Mouse (Mus musculus): Measurements from ENCODE around the gene Zfp189.
"Not testable (repeated sequence)": the region's sequence is repeated elsewhere in the genome, so short reads cannot be mapped to it uniquely, and the experiment has no call there.

Zfp189 gene

DNA sequence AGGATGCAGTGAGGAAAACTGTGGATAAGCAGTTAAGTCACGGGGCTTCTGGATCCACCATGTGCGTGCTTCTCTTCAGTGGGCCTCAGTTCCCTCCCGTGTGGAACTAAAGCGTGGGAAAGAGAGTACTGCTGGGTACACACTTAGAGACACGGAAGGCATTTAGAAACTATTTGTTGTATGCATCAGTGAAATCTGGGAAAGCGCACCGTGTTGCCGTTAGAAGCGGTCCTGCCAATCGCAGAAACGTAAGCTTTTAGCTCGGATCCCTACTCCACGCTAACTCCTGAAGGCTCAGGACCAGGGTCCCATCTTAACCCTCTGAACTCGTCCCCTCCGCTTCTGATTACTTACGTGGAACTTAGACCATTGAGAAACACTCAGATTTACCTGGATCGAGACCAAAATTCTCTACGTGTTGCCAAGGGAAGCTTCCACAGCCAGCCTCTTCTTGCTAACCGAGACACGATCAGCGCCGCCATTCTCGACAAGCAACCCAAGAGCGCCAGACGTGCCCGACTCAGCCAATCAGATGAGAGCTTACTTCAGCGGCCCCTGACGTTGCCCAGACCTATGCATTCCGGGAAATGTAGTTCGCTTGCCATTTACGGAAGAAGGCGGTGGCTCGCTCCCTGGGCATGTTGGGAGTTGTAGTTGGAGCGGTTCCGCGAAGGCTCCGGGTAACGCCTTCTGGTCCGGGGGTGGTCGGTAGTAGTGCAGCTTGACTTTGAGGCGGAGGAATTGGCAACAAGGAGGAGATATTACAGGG, at the start of gene Zfp189, which contains the start of gene Mrpl50:
Gene Zfp189, plus strand, starts transcription at position 605 of the 769 bp plus-strand sequence.
Gene Mrpl50, minus strand, starts transcription at position 522 of the 769 bp plus-strand sequence.
- DNase-seq (ENCODE audit: low spot score in 2 of 2): peak; percentile 89 to 90

DNA sequence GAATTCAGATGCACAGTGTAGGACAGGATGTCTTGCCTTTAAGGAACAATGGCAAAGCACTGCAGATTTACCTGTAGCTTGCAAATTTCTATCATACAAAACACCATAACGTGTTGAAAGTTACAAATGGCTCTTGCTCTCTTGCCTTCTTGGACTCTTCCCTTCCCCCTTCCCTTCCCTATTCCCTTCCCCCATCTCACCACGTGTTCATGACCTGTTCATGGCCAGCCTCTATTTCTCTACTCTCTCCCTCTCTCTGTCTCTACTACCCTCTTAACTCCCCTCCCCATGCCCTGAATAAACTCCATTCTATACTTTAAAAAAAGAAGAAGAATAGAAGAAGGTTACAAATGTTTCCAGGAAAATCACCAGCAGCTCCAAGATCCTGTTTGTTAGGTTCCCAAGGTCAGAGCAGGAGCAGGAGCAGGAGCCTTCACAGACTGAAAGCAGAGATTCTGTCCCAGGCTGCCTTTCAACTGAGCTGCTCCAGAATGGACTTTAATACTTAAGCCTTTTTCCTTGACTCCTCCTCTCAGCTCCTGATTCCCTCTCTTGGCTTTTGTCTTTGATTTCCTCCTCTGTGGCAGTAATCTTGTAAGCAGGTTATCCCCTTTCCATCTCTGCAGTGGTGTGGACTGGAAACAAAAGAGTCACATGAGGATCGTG, 47.4 kb upstream of the Zfp189 start, which contains the start of gene Acnat1:
Gene Acnat1, minus strand, starts transcription at position 478 of the 666 bp plus-strand sequence.
- DNase-seq (ENCODE audit: low spot score in 2 of 2): no peak

DNA sequence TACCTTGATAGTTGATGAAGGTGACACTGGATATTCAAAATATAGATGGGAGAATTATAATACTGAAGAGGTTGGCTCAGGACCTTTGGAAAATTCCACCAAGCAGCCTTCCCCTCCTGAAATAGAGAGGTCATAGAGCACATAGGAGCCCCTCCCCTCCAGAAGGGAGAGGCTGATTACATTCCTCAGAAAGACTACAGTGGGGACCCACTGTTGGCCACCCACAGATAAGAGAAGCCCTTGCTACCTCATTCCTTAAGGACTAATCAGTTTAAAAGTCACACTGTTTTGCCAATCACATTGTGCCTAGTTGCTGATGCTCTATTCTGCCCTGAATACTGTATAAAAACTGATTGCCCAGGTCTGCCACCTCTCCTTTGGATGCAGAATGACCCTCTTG, 46.4 kb upstream of the Zfp189 start:
- no peak for DNase-seq (ENCODE audit: low spot score in 2 of 2)

DNA sequence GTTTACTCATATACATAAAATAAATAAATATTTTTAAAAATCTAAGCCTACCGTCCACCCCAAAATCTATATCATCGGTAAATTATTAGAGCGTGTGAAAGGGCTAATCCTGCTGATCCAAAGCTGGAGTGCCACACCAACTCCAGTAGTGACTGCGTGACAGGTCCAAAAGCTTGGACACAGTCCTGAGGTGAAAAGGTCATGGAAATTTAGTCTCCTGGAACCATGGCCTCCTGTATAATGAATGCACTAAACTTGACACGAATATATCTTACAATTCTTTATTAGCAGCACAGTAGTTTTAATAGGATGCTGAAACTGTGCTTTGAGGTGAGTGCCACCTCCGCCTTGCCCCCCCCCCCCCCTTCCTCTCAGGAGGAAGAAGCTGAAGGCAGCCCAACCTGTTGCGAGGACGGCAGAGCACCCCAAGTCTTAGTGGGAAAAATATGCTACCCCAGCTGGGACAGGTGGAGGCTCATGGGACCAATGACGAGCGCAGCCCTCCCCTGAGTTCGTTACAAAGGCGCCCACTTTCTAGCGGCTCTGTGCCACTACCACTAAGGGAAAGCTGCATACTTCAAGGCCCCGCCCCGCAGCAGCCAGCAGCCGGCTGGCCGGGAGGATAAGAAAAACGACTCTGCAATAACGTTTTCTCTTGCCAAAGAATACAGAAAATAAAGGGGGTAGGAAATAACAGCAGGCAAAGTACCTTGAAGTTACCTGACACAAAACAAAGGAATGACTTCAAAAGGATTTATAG, 42.7 kb upstream of the Zfp189 start:
- DNase-seq (ENCODE audit: low spot score in 2 of 2): peak; percentile 37 to 43

DNA sequence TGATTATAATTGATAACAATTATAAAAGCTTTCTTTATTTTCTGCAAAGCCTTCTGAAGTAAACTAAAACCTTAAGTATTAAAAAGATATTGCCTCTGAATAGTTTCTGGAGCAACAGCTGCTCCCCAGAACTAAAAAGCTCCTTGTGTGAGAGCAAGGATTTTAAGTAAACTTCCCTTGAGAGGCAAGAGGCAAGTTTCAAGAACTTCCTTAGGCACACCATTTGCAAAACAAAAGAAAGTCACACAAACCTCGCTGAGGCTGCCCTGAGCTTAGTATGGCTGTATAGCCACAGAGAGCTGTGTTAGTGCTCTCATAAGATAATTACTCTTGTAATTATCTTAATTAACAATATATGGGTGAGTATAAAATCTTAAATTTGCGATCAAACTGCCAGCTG, 41.9 kb upstream of the Zfp189 start:
- DNase-seq (ENCODE audit: low spot score in 2 of 2): not testable (repeated sequence)

DNA sequence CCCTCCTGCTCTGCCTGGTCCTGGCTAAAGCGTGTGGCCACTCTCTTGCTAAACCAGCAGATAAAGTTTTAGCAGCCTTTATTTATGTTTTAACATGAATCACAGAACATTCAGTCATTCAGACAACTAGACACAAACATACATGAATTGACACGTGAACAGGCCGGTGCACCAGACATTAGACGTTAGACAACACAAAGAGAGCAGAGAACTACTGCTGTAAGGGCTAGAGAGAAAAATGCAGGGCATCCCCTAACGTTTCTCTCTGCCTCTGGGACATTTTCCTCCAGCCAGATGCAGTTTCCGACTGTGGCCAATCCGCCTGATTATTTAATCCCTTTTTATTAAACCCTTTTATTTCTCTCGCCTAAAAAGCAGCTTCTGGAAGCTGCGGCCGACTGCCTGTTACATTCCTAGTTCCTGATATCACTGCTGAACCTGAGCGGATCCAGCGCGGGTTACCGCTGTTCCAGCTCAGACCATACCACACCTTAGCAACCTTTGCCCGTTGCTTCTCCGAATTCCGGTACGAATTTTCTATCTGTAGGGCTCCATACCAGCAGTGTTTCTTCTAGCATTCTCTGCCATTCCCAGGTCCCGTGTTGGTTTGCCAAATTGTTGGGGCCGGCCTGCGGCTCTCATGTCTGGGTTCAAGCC, 40.7 kb upstream of the Zfp189 start:
- DNase-seq (ENCODE audit: low spot score in 2 of 2): no peak

DNA sequence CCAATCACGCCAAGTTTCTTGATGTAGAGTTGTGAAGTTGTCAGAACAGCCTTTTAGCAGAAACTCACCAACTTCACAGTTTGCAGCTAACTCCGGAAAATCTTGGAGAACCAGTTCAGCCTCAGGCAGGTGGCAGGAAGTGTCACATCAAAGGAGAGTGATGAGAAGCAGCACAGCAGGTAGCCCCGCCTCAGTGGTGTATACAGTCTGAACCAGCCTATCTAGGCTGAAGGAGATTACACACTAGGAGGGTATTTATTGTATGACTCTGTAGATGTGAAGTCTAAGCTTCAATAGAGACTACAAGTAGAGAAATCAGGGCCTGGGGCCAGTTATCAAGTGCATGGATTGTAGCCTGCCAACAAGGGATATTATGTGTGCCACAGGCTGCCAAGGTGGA, 40.1 kb upstream of the Zfp189 start:
- DNase-seq (ENCODE audit: low spot score in 2 of 2): peak; percentile 38

DNA sequence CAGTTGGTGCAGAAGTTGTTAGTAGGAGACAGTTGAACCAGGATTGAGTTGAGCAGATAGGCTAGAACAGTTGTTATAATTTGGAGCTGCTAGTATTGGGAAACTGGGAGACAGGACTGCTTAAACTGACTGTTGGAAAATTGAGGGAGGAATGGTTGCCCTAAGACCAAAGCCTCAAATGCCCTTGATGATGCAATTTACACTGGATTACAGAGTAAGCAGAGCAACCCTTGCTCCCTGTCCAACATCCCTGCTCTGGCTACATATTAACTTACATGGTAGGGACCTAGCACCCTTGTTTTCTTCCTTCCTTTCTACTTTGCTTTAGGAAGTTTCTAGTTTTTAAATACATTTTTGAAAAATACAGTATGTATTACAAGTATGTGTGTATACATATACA, 35.5 kb upstream of the Zfp189 start:
- no peak for DNase-seq (ENCODE audit: low spot score in 2 of 2)

DNA sequence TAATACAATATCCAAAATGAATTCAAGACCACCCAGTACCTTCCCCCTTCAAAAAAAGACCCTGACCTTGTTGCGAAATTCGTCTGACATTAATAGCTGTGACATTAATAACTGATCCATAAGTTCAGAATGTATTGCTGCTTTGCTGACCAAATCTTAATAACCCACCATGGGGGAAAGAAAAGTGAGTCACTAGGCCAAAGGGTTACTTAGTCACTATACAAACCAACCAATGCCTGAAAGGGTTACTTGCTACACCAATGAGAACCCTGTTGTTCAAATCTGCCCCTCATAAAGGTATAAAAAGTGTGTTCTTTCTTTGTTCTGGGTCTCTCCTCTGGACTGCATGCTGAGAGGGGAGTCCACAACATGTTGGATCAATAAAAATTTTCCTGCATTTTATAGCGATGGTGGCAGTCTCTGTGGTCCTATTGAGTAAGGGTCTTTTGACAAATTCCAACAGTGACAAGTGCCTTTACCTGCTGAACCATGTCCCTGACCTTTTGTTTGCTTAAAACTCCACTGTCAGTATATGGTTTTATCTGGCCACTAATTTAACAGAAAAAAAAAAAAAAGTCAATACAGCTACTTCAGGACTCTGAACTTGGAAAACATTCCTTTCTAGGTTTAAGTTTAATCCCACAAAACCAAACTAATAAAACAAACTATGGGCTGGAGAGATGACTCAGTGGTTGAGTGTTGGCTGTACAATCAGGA, 34.9 kb upstream of the Zfp189 start:
- not testable (repeated sequence) for DNase-seq (ENCODE audit: low spot score in 2 of 2)

DNA sequence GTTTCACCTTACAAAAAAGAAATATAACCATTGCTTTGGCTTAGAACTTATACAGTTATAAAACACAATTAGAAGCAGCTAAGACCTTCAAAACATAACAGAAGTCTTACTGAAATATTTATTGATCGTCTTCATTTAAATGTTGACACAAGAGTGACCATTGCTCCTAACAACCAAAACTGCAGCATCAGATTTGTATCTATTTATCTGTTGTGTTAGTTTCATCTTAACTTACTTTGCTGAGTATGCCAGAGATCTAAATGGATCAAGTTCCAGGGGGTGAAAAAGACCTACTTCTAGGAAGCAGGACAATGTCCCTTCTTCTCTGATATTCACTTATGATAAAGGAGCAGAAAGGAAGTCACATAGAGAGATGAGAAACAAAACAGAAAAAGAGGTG, 17.4 kb upstream of the Zfp189 start:
- DNase-seq (ENCODE audit: low spot score in 2 of 2): no peak

DNA sequence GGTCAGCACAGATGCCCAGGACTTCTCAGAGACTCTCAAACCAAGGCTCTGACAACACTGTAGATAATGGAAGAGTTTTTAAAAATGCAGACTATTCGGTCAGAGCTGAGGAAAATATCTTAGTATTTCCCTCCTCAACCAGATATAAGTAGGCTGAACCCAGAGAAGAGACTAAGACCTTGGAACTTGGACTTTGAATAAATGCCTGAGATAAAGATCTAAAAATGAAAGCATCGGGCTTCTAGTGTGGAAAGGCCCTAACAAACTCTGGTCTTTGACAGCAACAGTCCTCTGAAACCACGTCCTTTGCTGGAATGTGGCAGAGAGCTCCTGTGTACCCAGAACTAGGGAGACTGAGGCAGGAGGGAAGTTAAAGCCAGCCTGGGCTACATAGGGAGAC, 14.6 kb upstream of the Zfp189 start, which contains the start of gene Baat:
Gene Baat, minus strand, starts transcription at position 172 of the 400 bp plus-strand sequence.
- no peak for DNase-seq (ENCODE audit: low spot score in 2 of 2)

DNA sequence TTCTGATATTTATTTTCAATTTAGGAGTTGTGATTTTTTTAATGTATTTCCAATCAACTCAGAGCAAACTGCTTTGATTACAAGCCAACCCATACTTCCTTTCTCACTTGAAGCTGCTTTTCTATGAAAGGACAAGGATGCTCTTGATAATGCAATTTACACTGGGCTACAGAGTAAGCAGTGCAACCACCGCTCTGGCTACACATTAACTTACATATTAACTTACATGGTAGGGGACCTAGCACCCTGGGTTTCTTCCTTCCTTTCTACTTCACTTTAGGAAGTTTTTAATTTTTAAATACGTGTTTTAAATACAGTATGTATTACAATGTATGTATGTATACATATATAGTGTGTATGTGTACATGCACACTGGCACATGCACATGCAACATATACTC, 11.8 kb upstream of the Zfp189 start:
- DNase-seq (ENCODE audit: low spot score in 2 of 2): no peak

DNA sequence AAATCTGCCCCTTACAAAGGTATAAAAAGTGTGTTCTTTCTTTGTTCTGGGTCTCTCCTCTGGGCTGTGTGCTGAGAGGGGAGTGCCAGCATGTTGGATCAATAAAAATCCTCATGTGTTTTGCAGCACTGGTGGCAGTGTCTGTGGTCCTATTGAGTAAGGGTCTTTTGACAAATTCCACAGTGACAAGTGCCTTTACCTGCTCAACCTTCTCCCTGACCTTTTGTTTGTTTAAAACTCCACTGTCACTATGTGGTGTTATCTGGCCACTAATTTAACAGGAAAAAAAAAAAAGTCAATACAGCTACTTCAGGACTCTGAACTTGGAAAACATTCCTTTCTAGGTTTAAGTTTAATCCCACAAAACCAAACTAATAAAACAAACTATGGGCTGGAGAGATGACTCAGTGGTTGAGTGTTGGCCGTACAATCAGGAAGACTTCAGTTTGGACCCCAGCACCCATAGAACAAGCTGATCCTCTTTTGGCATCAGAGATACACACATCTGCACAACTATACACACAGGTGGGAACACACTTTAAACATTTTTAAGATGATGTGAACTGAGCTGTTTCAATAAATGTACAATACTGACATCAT, 10.6 kb upstream of the Zfp189 start:
- DNase-seq (ENCODE audit: low spot score in 2 of 2): not testable (repeated sequence)

DNA sequence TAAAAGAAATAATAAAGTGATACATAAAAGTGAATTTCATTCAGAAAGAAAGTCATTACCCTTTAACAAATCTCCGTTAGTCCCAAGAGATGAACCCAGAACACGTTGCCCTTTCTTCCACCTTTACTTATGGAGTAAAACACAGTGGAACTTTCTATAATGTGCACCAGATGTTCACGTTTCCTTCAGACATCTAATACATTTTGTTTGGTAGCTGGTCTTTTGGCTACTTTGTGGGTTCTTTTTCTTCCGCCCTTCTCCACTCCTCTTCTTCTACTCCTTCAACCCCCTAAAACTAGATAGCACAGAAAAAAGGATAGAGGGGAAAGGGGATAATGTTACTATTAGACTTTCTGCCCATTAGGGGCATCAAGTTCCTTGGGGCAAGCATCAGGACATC, 8.3 kb upstream of the Zfp189 start:
- no peak for DNase-seq (ENCODE audit: low spot score in 2 of 2)

DNA sequence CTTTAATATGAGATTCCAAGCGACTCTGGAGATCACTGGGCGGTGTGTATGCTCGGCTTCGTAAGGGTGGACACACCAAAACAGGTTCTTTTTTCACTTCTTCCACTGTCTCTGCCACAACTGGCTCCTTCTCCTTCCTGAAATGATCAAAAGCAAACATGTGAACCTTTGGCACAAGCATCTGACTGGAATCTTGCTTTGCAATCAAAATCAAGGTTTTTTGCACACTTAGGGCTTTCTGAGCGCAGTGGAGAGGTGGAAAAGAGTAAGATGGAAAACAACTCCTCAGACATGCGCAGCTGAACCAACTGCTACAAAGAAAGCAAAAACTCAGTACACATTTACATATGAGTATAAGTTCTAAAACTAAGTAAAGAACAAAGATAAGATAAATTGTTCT, 6.5 kb upstream of the Zfp189 start:
- no peak for DNase-seq (ENCODE audit: low spot score in 2 of 2)

DNA sequence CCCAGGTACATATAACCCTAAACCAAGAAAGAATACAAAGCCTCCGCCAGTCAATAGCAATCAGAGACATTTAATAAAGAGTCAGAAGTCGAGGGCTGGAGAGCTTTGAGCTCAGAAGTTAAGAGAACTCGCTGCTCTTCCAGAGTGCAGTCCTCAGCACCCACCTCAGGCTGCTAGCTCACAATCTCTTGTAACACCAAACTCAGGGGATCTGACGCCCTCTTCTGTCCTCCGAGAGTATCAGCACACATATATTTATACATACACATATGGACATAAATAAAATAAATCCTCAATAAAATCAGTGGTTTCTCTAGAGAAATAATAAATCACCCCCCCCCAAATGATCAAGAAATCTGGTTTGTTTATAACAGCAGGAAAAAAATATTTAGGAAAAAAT, 1.5 kb upstream of the Zfp189 start:
- DNase-seq (ENCODE audit: low spot score in 2 of 2): no peak

DNA sequence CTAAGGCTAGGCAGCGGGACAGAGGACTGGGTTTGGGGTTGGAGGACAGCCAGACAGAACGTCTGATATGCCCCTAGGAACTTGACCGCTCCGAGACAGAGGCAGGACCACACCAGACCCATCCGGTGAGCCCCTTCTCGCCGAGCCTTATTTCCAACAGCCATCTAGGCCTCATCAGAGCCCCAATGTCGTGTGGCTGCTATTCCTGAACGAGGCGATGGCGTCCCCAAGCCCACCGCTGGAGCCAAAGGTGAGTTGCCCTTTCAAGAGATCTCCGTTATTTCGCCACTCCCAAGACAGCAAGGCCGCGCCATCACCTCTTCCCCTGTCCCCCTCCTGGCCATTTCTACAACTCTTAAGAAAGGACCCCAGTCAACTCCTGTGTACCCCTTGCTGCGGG, 370 bp downstream of the Zfp189 start:
- peak in 1 of 2 experiments; percentile 17 for DNase-seq (ENCODE audit: low spot score in 2 of 2)

DNA sequence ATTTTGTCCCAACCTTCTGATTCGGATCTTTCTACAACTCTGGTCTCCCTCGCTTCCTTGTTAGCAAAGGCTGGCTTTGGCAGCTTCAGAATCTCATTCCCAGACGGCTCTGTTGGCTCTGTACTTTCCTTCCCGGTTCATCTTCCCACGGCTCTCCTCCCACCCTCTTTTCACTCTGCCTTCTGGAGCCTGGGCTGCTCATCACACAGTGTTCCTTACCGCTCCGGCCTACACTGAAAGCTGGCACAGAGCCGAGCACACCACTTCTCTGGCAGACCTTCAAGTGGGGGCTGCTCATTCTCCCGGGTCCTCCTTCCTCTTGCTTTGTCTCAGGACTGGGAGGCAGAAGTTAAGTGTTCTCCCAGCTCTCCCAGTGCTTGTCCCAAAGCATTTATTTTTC, 1.6 kb downstream of the Zfp189 start:
- DNase-seq (ENCODE audit: low spot score in 2 of 2): no peak

DNA sequence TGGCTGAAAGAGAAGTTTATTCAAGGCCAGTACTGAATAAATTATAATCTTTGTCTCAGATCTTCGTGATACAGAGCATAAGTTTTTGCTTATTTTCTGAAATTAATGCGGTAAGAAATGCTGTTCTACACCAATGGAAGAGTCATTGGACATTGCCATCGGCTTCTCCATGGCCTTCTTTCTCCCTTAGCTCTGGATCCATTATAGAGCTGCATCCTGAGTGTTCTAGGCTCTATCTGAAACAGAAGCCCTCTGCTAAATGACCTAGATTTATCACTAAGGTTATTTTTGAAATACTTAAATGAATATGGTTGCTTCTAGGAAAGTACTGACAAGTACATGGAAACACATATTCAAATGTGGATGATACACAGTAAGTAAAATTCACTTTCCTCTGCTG, 14.1 kb downstream of the Zfp189 start:
- no peak for DNase-seq (ENCODE audit: low spot score in 2 of 2)

DNA sequence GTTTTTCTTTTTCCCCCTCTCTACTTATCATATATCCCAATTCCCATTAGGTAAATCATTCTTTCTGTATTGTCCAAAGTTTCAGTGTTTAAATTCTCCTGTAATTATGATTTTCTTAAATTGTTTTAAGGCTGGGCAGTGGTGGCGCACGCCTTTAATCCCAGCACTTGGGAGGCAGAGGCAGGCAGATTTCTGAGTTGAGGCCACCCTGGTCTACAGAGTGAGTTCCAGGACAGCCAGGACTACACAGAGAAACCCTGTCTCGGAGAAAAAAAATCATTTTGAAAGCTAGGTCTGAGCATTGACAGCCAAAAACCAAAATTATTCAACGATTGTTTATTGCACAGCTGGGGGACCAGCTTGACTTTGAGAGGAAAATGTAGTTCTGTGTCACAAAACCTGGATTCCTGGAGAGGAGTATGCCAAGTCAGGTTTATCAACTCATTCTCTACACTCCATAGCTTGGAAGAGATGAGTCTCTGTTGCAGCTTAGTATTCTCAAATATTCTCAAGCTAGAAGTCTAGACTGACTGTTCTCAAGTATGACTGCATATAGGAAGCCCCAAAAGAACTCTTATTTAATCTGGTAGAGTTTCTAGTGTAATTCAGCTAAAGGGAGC, 14.8 kb downstream of the Zfp189 start:
- DNase-seq (ENCODE audit: low spot score in 2 of 2): no peak
